Mouse (Mus musculus): ENCODE results near the gene Hist1h2af.
"Not testable (repeated sequence)": the region's sequence is repeated elsewhere in the genome, so short reads cannot be mapped to it uniquely, and the experiment has no call there.

The Hist1h2af gene

DNA sequence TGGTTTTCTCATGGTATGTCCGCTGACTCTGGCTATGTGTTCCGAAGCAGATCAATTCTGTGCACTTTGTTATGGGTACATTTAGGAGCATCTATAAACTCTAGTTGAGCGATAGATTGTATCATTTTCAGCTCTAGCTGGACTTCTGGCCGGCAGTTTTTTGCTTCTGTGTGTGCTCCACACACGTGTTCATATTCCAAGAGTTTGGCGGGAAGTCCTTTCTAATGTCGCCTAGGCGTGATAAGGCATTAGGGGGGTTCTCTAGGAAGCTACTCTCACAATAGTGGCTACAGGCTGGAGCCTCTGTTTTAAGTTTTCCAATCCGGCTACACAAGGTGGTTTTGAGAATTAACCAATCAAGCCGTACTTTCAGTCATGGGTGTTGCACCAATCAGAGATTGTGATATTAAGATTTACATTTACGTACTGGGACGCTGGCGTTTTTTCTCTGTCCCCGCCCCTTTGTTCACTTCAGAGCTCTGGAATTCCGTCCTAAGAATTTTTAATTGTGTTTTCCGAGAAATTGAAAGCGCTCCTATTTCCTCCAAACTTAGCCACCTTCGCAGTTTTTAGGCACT is 22.2 kb downstream of the Hist1h2af start:
- peak; percentile 76 for DNase-seq (ENCODE audit: low read depth, low spot score)

DNA sequence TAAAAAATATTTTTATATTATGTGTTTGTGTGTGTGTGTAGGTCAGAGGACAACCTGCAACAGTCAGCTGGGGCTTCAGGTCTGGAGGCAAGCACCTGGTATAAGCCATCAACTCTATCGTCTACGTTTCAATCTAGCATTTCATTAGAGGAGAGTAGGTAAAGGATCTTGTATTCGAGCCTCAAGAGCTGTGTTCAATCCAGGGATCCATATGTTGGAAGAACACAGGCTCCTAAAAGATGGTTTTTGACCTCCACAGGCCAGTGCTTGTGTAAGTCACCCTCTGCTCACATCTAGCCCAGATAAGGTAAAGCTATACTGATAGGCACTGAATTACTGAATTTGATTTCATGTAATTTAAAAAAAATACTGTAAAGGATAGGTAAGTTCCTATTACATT is 23.2 kb downstream of the Hist1h2af start:
- no peak for DNase-seq (ENCODE audit: low read depth, low spot score)

DNA sequence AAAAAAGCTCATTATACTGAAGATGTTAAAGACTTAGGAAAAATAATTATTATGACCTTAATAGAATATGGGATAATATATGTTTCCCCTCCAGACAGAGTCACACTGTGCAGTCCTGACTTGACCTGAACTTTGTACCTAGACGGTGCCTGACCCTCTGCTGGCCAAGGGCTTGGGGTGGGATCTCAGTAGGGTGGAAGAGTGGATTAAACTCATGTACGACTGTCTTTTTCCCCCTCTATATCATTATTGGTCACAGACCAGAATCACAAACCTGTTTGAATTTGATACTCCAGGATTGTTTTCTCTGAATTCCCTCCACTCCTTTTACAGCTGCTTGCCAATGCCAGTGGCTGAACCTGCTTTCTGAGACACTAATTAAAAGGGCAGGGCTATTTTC is 27.0 kb downstream of the Hist1h2af start:
- DNase-seq (ENCODE audit: low read depth, low spot score) = not testable (repeated sequence)

DNA sequence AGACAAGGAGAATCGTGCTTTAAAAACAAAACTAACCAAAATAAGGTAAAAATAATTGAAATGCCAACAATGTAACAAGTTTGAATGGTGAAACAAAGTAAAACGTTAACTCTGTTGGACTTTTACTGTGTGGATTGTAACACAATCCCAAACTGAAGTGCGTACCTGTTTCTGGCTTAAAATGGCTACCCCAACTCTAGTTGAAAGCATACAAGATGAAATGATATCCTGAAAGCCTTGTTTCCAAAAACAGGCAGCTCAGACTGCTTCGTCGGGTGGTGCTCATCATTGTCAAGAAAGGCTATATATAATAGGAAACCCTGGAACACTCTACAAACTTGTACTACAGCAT is 27.8 kb downstream of the Hist1h2af start:
- DNase-seq (ENCODE audit: low read depth, low spot score) = not testable (repeated sequence)

DNA sequence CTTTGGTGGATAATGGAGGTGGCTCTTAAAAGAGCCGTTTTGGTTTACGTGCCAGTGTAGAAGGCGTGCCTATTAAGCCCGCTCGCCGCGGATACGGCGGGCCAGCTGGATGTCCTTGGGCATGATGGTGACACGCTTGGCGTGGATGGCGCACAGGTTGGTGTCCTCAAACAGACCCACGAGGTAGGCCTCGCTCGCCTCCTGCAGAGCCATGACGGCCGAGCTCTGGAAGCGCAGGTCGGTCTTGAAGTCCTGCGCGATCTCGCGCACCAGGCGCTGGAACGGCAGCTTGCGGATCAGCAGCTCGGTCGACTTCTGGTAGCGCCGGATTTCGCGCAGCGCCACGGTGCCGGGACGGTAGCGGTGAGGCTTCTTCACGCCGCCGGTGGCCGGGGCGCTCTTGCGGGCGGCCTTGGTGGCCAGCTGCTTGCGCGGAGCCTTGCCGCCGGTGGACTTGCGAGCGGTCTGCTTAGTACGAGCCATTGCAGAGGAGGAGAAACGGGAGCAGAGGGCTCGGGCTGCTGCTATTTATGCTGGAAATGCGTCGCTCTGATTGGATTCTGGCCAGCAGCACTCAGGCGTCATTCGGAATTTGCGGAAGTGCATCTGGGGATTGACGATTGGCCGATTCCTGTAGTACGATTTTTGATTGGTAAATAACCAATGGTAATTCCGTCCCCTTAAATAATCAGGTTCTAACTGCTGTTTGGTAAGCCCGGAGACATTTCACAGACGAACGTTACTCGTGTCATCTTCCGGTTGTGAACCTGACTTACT is 28.4 kb downstream of the Hist1h2af start, which contains the start of gene Hist1h3e:
Gene Hist1h3e (minus strand): TSS at position 487 of the 777 bp plus-strand sequence.
- peak; percentile 91 for DNase-seq (ENCODE audit: low read depth, low spot score)

DNA sequence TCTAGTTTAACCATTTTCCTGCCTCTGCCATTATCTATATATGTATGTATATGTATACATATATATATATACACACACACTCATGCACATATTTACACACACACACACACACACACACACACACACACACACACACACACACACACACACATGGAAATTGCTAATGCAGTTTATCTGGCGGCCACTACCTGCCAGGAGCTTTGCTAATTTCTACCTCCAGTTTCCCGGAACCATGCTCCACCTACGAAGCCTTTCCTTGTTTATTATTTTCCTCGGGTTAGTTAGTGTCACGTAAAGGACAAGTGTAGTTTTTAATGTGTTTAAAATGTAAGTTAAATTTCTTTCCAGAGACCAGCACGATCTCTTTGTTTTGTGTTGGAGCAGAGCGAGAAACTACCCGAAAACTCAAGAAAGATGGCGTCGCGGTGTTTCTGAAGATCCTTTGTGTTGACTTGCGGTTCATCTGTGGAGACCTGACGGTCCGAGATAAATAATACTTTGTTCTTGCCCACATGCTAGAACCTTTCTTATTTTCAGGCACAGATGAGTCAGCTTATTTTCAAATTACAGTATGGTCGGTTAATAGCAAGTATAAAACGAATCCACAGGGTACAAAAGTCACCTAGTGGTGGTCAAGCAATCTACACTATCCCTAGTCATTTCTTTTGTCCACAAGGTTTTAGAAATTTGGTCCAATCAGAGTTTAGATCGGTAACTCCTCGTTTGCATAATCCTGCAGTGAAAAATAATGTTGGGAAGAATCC is 29.2 kb downstream of the Hist1h2af start:
- no peak for DNase-seq (ENCODE audit: low read depth, low spot score)

DNA sequence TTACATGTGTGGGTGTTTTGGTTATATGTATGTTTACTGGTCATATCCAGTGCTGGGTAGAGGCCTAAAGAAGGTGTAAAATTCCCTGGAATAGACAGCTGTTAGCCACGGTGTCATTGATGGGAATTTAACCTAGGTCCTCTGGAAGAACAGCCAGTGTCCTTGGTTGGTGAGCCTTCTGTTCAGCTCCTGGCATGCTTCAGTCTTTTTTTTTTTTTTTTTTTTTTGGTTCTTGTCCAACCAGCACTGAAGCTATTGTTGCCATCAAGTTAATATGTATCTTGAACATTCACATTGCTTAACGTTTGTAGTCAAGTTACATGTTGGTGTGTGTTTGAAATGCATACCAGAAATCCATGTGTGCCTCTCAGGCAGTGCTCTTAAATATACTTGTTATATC is 30.8 kb downstream of the Hist1h2af start:
- no peak for DNase-seq (ENCODE audit: low read depth, low spot score)

DNA sequence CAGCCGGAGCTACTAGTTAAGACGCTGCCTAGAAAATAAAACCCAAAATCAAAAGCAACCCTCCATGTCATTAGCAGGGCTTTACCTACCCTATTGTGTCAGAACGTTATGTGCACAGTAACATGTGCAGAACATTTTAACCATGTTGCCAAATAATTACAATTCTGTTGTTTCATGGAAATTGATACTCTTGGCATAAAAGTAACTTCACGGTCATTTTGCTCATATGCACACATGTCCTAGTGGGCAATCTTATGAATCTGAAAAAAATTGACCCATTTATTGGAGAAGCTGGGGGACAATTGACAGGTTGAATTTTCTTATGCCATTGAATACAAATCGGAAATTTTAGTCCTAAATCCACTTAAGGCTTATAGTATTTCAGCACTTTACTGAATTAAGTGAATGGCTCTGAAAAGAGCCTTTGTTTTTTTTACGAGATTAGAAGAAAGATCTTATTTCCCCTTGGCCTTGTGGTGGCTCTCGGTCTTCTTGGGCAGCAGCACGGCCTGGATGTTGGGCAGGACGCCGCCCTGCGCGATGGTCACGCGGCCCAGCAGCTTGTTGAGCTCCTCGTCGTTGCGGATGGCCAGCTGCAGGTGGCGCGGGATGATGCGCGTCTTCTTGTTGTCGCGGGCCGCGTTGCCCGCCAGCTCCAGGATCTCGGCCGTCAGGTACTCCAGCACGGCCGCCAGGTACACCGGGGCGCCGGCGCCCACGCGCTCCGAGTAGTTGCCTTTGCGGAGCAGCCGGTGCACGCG is 36.7 kb downstream of the Hist1h2af start:
- not testable (repeated sequence) for DNase-seq (ENCODE audit: low read depth, low spot score)

DNA sequence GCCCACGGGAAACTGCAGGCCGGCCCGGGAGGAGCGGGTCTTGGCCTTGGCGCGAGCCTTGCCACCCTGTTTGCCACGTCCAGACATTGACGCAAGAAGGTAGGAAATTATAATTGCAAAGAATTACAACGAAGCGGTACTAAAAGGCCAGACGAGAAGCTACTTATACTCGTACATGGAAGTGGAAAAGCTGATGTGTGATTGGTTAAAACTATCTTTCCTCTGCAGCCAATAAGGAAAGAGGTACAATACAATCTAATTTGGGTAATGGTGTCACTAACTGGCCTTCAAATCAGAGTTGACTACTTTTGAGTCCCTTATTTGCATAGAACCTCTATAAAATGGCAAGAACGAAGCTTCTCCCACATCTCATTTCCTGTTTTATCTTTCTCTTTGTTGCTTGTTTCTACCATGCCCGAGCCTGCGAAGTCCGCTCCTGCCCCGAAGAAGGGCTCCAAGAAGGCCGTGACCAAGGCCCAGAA is 37.4 kb downstream of the Hist1h2af start, which contains the start of the genes Hist1h2ae and Hist1h2bg:
Gene Hist1h2ae (minus strand): TSS at position 199 of the 482 bp plus-strand sequence.
Gene Hist1h2bg (plus strand): TSS at position 375 of the 482 bp plus-strand sequence.
- peak; percentile 80 for DNase-seq (ENCODE audit: low read depth, low spot score)

DNA sequence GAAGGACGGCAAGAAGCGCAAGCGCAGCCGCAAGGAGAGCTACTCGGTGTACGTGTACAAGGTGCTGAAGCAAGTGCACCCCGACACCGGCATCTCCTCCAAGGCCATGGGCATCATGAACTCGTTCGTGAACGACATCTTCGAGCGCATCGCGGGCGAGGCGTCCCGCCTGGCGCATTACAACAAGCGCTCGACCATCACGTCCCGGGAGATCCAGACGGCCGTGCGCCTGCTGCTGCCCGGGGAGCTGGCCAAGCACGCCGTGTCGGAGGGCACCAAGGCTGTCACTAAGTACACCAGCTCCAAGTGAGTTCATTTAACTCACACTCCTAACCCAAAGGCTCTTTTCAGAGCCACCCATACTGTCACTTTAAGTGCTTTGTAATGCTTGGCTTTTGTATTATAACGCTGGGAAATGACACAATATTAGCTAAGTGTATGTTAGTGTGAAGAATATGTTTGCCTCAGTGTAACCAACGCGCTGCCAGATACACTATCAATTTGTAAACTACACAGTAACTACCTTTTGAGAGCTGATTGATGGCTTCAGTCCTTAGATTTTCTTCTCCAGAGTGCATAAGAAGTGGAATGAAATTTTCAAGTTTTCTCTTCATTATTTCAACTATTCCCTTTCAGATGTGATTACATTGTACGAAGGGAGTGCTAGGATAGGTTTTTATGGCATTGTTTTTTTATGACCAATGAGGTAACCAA is 38.0 kb downstream of the Hist1h2af start:
- not testable (repeated sequence) for DNase-seq (ENCODE audit: low read depth, low spot score)

DNA sequence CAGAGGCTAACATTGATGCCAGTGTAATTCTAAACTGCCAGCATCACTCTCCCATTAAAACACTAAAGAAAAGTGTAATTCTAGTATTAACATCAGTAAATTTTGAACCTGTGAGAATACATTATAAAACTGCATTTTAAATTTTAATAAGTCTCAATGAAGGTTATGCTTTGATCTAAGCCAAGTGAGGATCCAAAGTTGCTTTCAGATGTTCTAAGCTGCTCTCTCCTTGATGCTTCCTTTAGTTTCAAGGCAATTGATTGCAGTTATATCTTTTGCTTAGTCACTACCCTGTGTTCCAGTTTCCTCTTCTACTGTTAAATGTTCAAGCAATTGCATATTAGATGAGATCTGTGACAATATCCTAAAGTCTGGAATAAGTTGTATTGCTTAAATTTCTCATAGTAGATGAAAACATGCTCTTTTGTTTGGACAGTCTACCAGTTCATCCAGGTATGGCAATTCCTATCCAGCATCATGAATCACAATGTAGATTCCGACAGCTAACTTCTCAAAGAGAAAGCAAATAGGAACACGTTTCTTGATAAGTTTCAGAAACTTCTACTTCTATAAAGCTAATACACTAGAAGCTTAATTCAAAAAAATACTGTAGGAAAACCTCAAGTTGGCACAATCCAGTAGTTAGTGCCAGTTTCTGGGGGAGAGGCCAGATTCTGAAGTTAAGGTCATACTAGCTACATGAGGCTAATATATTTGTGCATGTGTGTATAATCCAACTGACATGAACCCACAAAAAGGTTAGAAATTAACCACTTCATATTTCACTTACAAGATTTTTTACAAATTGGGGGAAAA is 38.7 kb downstream of the Hist1h2af start:
- DNase-seq (ENCODE audit: low read depth, low spot score) = no peak

DNA sequence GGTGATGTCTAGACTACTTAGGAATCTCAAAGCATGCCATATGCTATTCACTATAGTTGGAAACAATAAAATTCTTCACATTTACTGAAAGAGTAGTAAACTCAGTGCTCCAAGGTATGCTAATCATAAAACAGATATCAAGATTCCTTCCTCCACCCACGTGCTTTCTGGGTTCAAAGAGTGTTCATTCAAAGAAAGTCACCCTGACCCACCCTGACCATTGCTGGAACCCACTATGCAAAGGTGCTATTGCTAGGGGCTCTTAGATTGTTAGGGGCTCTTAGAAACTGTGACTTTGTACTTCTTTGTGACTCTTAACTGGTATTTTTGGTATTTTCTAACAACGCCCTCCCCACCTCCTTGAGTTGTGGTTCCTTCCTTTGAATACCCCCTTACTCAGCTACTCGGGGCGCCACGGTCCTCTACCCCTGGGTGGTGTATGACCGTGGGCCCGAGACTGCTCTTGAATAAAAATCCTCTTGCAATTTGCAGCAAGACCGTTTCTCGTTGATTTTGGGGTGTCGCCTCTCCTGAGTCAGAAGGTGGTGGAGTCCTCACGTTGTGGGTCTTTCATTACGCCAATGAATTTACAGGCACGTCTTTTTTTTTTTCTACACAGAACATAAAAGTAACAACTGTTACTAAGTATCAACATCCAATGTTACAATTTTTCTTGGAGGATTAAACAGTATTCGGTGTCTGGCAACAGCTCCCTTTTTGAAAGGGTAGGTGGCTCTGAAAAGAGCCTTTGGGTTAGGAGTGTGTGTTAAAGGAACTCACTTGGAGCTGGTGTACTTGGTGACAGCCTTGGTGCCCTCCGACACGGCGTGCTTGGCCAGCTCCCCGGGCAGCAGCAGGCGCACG is 39.6 kb downstream of the Hist1h2af start:
- not testable (repeated sequence) for DNase-seq (ENCODE audit: low read depth, low spot score)

DNA sequence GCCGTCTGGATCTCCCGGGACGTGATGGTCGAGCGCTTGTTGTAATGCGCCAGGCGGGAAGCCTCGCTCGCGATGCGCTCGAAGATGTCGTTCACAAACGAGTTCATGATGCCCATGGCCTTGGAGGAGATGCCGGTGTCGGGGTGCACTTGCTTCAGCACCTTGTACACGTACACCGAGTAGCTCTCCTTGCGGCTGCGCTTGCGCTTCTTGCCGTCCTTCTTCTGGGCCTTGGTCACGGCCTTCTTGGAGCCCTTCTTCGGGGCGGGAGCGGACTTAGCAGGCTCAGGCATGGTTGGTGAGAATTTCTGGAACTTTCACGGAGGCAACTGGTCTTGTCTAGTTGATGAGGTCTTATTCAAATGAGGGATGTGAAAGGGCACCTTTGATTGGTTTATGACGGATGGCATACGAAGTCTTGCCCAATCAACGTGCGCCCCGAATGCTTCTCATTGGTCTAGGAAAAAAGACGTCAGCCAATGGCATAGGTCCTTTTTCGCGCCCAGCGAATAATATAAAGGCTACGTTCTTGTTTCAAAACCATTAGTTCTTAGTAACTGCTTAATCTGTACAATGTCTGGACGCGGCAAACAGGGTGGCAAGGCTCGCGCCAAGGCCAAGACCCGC is 40.3 kb downstream of the Hist1h2af start, which contains the start of the genes Hist1h2bf and Hist1h2ad:
Gene Hist1h2bf (minus strand): TSS at position 299 of the 627 bp plus-strand sequence.
Gene Hist1h2ad (plus strand): TSS at position 484 of the 627 bp plus-strand sequence.
- DNase-seq (ENCODE audit: low read depth, low spot score) = peak; percentile 75

DNA sequence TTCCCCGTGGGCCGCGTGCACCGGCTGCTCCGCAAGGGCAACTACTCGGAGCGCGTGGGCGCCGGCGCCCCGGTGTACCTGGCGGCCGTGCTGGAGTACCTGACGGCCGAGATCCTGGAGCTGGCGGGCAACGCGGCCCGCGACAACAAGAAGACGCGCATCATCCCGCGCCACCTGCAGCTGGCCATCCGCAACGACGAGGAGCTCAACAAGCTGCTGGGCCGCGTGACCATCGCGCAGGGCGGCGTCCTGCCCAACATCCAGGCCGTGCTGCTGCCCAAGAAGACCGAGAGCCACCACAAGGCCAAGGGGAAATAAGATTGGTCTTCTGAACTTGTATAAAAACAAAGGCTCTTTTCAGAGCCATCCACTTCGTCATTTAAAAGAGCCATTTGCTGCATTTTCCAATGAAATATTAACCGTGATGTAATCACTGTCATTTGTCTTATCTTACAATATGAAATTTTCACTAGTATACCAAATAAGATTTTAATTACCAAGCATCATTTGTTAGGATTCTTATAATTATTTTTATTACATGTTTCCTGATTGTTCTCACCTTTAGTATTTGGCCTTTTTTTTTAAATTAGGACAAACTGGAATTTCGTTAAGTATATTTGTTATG is 41.0 kb downstream of the Hist1h2af start:
- DNase-seq (ENCODE audit: low read depth, low spot score) = not testable (repeated sequence)

DNA sequence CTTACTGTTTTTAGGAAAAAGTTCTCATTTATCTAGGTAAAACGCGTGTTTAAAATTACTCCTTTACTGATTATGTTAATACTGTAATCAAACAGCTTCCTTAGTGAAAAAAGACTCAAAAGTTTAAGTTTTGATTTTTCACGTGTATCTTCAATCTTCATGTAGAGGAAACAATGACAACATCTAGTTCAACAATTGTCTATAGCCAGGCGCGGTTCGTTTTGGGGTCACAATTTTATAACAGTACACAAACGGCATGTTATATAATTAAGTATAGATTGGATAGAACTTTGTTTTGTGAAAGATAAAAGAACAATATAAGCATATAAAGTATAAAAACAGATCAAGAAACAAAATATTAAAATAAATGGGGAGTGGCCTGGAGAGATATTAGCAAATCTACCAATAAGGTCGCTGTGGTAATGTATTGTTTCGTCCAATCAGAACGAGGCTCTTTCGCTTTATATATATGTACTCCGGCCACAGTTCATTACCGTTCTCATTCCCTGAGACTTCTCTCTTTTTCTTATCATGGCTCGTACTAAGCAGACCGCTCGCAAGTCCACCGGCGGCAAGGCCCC is 41.7 kb downstream of the Hist1h2af start, which contains the start of gene Hist1h3d:
Gene Hist1h3d (plus strand): TSS at position 493 of the 581 bp plus-strand sequence.
- DNase-seq (ENCODE audit: low read depth, low spot score) = no peak

DNA sequence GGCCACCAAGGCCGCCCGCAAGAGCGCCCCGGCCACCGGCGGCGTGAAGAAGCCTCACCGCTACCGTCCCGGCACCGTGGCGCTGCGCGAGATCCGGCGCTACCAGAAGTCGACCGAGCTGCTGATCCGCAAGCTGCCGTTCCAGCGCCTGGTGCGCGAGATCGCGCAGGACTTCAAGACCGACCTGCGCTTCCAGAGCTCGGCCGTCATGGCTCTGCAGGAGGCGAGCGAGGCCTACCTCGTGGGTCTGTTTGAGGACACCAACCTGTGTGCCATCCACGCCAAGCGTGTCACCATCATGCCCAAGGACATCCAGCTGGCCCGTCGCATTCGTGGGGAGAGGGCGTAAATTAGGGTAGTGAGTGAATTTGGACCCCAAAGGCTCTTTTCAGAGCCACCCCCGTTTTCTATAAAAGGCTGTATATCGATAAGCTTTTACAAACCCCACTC is 42.2 kb downstream of the Hist1h2af start:
- not testable (repeated sequence) for DNase-seq (ENCODE audit: low read depth, low spot score)

DNA sequence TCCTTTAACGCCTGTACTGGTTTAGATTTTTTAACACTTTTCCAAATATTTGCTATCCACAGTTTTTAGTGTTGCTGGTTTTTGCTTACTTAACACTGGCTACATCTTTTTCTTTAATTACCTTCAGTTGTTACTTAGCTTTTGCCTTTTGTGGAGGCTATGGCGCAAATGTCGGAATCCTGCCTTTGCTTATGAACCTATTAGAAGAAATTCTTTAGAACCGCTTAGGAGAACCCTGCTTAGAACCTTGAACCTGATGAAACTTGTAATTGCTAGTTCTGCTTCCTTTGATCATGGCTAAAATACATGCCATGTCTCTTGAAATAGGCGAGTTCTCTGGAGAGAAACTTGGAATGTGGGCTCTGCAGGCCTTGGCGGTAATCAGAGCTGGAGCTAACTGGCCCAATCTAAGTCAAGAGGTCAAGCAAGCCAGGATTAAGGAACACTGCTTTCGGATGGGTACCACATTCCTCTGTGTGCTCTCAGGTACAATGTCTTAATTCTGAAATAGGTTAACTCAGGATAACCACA is 42.7 kb downstream of the Hist1h2af start:
- no peak for DNase-seq (ENCODE audit: low read depth, low spot score)

Measured in retina, adult 2 months (tissue).